Mouse (Mus musculus) lung, adult 2 months (tissue): ENCODE data around the gene Klhl10.

Source experiments
- CTCF ChIP-seq: fragments of 200-500 bp; IDR thresholded peaks from 2 replicates; pipeline ENCODE4 v1.5.1; 2011; ENCODE audit warnings: mild to moderate bottlenecking, low read length, control low read depth; ENCODE audit not compliant: insufficient read depth
- POLR2A ChIP-seq: fragments of 200-500 bp; IDR thresholded peaks from 2 replicates; pipeline ENCODE4 v1.6.1; 2011; ENCODE audit warnings: low read depth, mild to moderate bottlenecking, control low read depth, low read length, borderline replicate concordance; ENCODE audit errors: extremely low read depth

DNA sequence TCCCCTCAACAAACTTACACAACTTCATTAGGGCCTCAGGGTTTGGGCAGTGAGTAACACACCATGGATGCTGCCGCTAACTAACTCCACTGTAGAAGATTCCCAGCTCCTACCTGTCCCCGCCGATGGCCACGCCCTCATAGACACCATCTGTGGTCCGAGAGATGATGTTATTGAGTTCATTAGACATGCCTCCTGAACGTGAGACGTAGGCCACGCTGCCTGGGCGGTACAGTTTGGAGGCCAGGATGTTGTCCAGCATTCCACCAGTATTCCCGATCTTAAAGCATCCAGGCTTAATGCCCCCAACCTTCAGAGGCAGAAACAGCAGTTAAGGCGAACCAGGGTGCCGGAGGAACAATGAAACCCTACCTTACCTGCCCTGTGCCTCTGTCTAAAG is 52.1 kb downstream of the Klhl10 start:
- TF ChIP-seq CTCF: no peak
- TF ChIP-seq POLR2A: no peak
